Mouse (Mus musculus): ENCODE measurements at regions not wholly inside any gene's neighbourhood (a gene's known extent, or its start where the extent isn't known, plus 50 kb on each side); places are given as distances from the start of the nearest gene placed in this dataset.
A peak's percentile ranks its signal among the peaks of the same experiment; 100 is the strongest.

DNA sequence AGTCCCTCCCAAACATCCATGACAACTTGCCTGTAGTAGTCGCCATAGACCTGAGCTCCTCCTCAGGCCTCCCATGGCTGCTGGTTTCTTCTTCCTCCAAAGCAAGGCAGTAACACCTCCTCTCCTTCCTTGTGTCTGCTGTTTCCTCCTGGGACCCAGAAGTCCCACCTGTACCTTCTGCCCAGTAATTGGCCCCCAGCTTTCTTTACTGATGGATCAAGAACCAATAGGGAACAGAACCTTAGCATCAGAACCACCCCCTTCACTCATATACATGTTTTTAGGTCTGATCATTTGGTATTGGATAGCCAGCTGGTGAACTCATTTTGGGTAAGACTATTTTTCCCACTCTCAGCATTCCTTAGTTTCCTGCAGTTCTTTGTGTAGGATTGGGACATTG lies 735.7 kb upstream of the Chordc1 start:
- H3K79me2 ChIP-seq (replicated peaks; ENCODE audit: control insufficient read depth, extremely low read depth, insufficient read depth, poor library complexity, severe bottlenecking), result no peaks in the 10 kb centered on the region
- TF ChIP-seq SIN3A (IDR thresholded peaks at IDR 0.05; ENCODE audit: low read length), result no peak
- no peak for TF ChIP-seq GABPA (IDR thresholded peaks at IDR 0.05; ENCODE audit: insufficient replicate concordance, low read depth, low read length)
- no peak for TF ChIP-seq CHD1 (IDR thresholded peaks at IDR 0.05; ENCODE audit: low read depth, low read length)
- TF ChIP-seq NRF1 (IDR thresholded peaks at IDR 0.05; ENCODE audit: low read depth, low read length), result no peak
- no peak for TF ChIP-seq ZNF384 (IDR thresholded peaks at IDR 0.05; ENCODE audit: low read depth, low read length)
- TF ChIP-seq JUN (IDR thresholded peaks at IDR 0.05; ENCODE audit: insufficient read depth, low read depth, low read length), result no peak
- no peak for TF ChIP-seq SMC3 (IDR thresholded peaks at IDR 0.05; ENCODE audit: low read depth, low read length)
- no peak for TF ChIP-seq MAZ (IDR thresholded peaks at IDR 0.05; ENCODE audit: low read depth, low read length)
- TF ChIP-seq UBTF (IDR thresholded peaks at IDR 0.05; ENCODE audit: low read depth, low read length), result no peak
- no peak for TF ChIP-seq ZC3H11A (IDR thresholded peaks at IDR 0.05; ENCODE audit: low read depth, low read length)
- H3K9ac ChIP-seq (ENCODE audit: insufficient read depth, low read depth), result no peak overlapping the region
- H3K27ac ChIP-seq (ENCODE audit: insufficient read depth, low read depth), result no peak overlapping the region
- no peaks in the 10 kb centered on the region for H3K9me3 ChIP-seq (replicated peaks; ENCODE audit: low read length)
- H3K4me1 ChIP-seq (ENCODE audit: control insufficient read depth in 1 of 2, insufficient read depth in 2 of 2), result no peaks in the 10 kb centered on the region
- no peaks in the 10 kb centered on the region for H3K27me3 ChIP-seq (replicated peaks)
- no peaks in the 10 kb centered on the region for H3K36me3 ChIP-seq (replicated peaks in 1 of 2; ENCODE audit: control insufficient read depth in 1 of 2, insufficient read depth in 1 of 2, low read length in 1 of 2)
- DNase-seq (ENCODE audit: extremely low read depth), result peak; percentile 6
- dilution Hi-C loops (cut with MboI; ENCODE audit: extremely low pct_ligation_motif_present, extremely low pct_unique_long_range_greater_than_20kb, low sequenced_read_pairs) (no loop called here), in situ Hi-C loops (cut with MboI; ENCODE audit: low pct_ligation_motif_present, low pct_unique_long_range_greater_than_20kb, low sequenced_read_pairs) (no loop called here)
- no peak overlapping the region for H3K4me3 ChIP-seq (replicated peaks in 1 of 3; ENCODE audit: low read depth in 2 of 3, low read length in 2 of 3, poor library complexity in 1 of 3)
- H3K4me2 ChIP-seq (ENCODE audit: insufficient read depth, low read depth, poor library complexity, severe bottlenecking), result no peak overlapping the region

DNA sequence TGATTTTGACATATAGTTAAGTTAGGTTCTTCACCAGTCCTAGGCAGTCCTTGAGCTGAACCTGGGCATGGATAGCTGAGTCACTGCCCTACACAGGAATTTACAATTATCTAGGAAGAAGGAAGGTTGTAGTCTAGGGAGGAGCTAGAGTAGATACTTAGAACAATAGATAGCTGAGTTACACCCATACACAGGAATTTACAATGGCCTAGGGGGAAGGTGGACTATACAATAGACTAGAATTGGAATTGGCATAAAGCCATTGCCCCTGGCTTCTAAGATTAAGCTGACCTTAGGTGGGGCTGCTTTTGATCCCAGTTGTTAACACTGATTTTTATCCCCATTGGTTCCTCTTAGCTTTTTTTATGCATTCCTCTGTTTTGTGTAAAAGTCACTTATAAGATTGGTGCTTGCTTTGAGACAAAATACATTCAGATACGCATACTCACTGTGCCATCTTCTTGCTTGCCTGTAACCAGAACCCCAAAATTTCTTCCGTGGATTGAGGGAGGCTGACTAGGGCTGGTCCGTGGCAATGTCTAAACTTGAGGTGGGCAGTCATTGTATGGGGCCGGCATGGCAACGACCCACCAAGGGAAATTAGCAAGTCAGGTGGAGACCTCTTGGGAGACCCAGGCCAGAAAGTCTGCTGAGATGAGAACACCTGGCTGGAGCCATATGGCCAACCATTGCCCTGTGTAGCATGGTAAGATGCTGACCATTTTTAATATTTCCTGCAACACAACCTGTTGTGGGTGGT lies 734.1 kb upstream of the Chordc1 start:
- H3K79me2 ChIP-seq (replicated peaks; ENCODE audit: control insufficient read depth, extremely low read depth, insufficient read depth, poor library complexity, severe bottlenecking), result no peaks in the 10 kb centered on the region
- no peaks in the 10 kb centered on the region for H3K27me3 ChIP-seq (replicated peaks)
- H3K4me3 ChIP-seq (replicated peaks in 1 of 3; ENCODE audit: low read depth in 2 of 3, low read length in 2 of 3, poor library complexity in 1 of 3), result no peak overlapping the region
- H3K9ac ChIP-seq (ENCODE audit: insufficient read depth, low read depth), result no peak overlapping the region
- no peak for TF ChIP-seq TBP (conservative IDR thresholded peaks at IDR 0.05; ENCODE audit: low read depth, low read length)
- no peak for TF ChIP-seq PAX5 (IDR thresholded peaks at IDR 0.05; ENCODE audit: low read length)
- no peak for TF ChIP-seq SMC3 (IDR thresholded peaks at IDR 0.05; ENCODE audit: low read depth, low read length)
- no peak for TF ChIP-seq MAZ (IDR thresholded peaks at IDR 0.05; ENCODE audit: low read depth, low read length)
- no peak for TF ChIP-seq HCFC1 (IDR thresholded peaks at IDR 0.05; ENCODE audit: low read depth, low read length)
- no peak for TF ChIP-seq POLR2AphosphoS2 (IDR thresholded peaks at IDR 0.05; ENCODE audit: low read depth, low read length)
- TF ChIP-seq MAFK (IDR thresholded peaks at IDR 0.05; ENCODE audit: insufficient replicate concordance, low read length), result no peak
- no peak for TF ChIP-seq ELF1 (IDR thresholded peaks at IDR 0.05; ENCODE audit: low read depth, low read length)
- no peak for TF ChIP-seq GABPA (IDR thresholded peaks at IDR 0.05; ENCODE audit: insufficient replicate concordance, low read depth, low read length)
- no peak for TF ChIP-seq POLR2A (IDR thresholded peaks at IDR 0.05; ENCODE audit: low read depth, low read length)
- no peak for TF ChIP-seq RAD21 (IDR thresholded peaks at IDR 0.05; ENCODE audit: low read depth, low read length)
- TF ChIP-seq IRF4 (IDR thresholded peaks at IDR 0.05; ENCODE audit: low read depth, low read length), result no peak
- TF ChIP-seq NELFE (IDR thresholded peaks at IDR 0.05; ENCODE audit: low read depth, low read length), result no peak
- TF ChIP-seq BHLHE40 (IDR thresholded peaks at IDR 0.05; ENCODE audit: low read depth, low read length), result no peak
- no peak for TF ChIP-seq E2F4 (IDR thresholded peaks at IDR 0.05; ENCODE audit: insufficient replicate concordance, low read depth, low read length)
- no peaks in the 10 kb centered on the region for H3K4me1 ChIP-seq (ENCODE audit: control insufficient read depth in 1 of 2, insufficient read depth in 2 of 2)
- no peaks in the 10 kb centered on the region for H3K36me3 ChIP-seq (replicated peaks in 1 of 2; ENCODE audit: control insufficient read depth in 1 of 2, insufficient read depth in 1 of 2, low read length in 1 of 2)
- no peak overlapping the region for H3K4me2 ChIP-seq (ENCODE audit: insufficient read depth, low read depth, poor library complexity, severe bottlenecking)
- in situ Hi-C loops (cut with MboI; ENCODE audit: low pct_ligation_motif_present, low pct_unique_long_range_greater_than_20kb, low sequenced_read_pairs) (no loop called here), dilution Hi-C loops (cut with MboI; ENCODE audit: extremely low pct_ligation_motif_present, extremely low pct_unique_long_range_greater_than_20kb, low sequenced_read_pairs) (no loop called here)
- DNase-seq (ENCODE audit: extremely low read depth), result no peak
- H3K27ac ChIP-seq (ENCODE audit: insufficient read depth, low read depth), result no peak overlapping the region
- no peaks in the 10 kb centered on the region for H3K9me3 ChIP-seq (replicated peaks; ENCODE audit: low read length)
